ENCODE assay signal across 19 mouse cellular contexts in genomic region chr5:104144057-104144456, GRCm38 (mm10). TPM values are rescaled to one million over a fixed set of nuclear protein-coding genes. Genes with fewer than 3 reads are reported as not detected.
"Had no signal": no experiment of that assay in that cellular context is flagged by ENCODE, and none has a peak within 500 bp of the region (broad histone marks: within the 10 kb centered on the region; RNA-seq: fewer than 3 reads in every experiment).

No protein-coding gene starts in this region.

- DNase-seq: left cerebral cortex, postnatal 4 days; liver; liver, embryonic 13.5 days; liver, postnatal 0 days; lung, adult 18-20 months; lung, adult 2 months; lung, embryonic 14.5 days; lung, postnatal 10 days; lung, postnatal 14 days; lung, postnatal 36 days; lung, postnatal 4 days; midbrain, embryonic 14.5 days had no signal

RNA-seq across cellular contexts. Expression of gene Dspp, which starts 26.5 kb away (rescaled TPM):
- total RNA-seq: left cerebral cortex, postnatal 25 days; left cerebral cortex, postnatal 4 days; liver, adult 2 months; megakaryocyte progenitor cell, adult 5-6 weeks; megakaryocyte, adult 5-6 weeks; megakaryocyte-erythroid progenitor cell, adult 5-6 weeks; midbrain, postnatal 0 days; monocyte, adult 5-6 weeks had no signal

RNA-seq across cellular contexts. Expression of gene Sparcl1, which starts 30.5 kb away (rescaled TPM):
- total RNA-seq: megakaryocyte progenitor cell, adult 5-6 weeks; megakaryocyte, adult 5-6 weeks; megakaryocyte-erythroid progenitor cell, adult 5-6 weeks; monocyte, adult 5-6 weeks had no signal

RNA-seq across cellular contexts. Expression of gene Dmp1, which starts 58.4 kb away (rescaled TPM):
- total RNA-seq: liver, adult 2 months; megakaryocyte progenitor cell, adult 5-6 weeks; megakaryocyte, adult 5-6 weeks; megakaryocyte-erythroid progenitor cell, adult 5-6 weeks; midbrain, postnatal 0 days; monocyte, adult 5-6 weeks had no signal
